Mouse (Mus musculus) liver, embryonic 11.5 days (tissue): ENCODE measurements around the gene Aim2. TPM values are rescaled to one million over a fixed set of nuclear protein-coding genes. Genes with fewer than 3 reads are reported as not detected.
A peak's percentile ranks its signal among the peaks of the same experiment; 100 is the strongest.

Source experiments
- ATAC-seq: fragments of 200-750 bp; cut with Nextera tagmentation; replicated peaks from 2 replicates; pipeline ENCODE4 v1.8.0; 2017; ENCODE audit warnings: moderate number of reproducible peaks, mild to moderate bottlenecking, moderate TSS enrichment, moderate library complexity; ENCODE audit not compliant: low FRiP score
- DNase-seq: peaks from one replicate; pipeline ENCODE4 v3.0.0-alpha.2; 2017; ENCODE audit warnings: low spot score
- H3K27ac ChIP-seq: fragments of 300-500 bp; sonication (generic); 2 replicates; pipeline ENCODE4 v1.5.1; 2014; ENCODE audit warnings: mild to moderate bottlenecking, low read depth, low read length, control low read depth
- H3K27me3 ChIP-seq: fragments of 300-500 bp; sonication (generic); replicated peaks from 2 replicates; pipeline ENCODE4 v1.6.1; 2014; ENCODE audit warnings: low read length, mixed read lengths; ENCODE audit not compliant: control insufficient read depth, insufficient read depth
- H3K36me3 ChIP-seq: fragments of 300-500 bp; sonication (generic); 2 replicates; pipeline ENCODE4 v1.6.1; 2014; ENCODE audit warnings: mild to moderate bottlenecking, low read length, moderate library complexity, mixed read lengths; ENCODE audit not compliant: control insufficient read depth, insufficient read depth
- H3K4me1 ChIP-seq: fragments of 300-500 bp; sonication (generic); replicated peaks from 2 replicates; pipeline ENCODE4 v1.6.1; 2014; ENCODE audit warnings: low read length, mixed read lengths; ENCODE audit not compliant: control insufficient read depth, insufficient read depth
- H3K4me2 ChIP-seq: fragments of 300-500 bp; sonication (generic); 2 replicates; pipeline ENCODE4 v1.6.1; 2014; ENCODE audit warnings: mild to moderate bottlenecking, control low read depth, moderate library complexity
- H3K4me3 ChIP-seq: fragments of 300-500 bp; sonication (generic); 2 replicates; pipeline ENCODE4 v1.5.1; 2014; ENCODE audit warnings: low read depth, low read length, control low read depth
- H3K9ac ChIP-seq: fragments of 300-500 bp; sonication (generic); 2 replicates; pipeline ENCODE4 v1.6.1; 2014; ENCODE audit warnings: low read depth, low read length, control low read depth
- H3K9me3 ChIP-seq: fragments of 300-500 bp; sonication (generic); 2 replicates; pipeline ENCODE4 v1.6.1; 2016; ENCODE audit warnings: low read length, inconsistent platforms, mixed read lengths; ENCODE audit not compliant: control insufficient read depth
- WGBS: fragments of 180-500 bp; shearing (Covaris S2); extraction: QIAGEN DNeasy Blood & Tissue Kit; methylation state at CpG from one replicate; pipeline ENCODE4 v1.1.7; 2014; 5-methylcytosine and 5-hydroxymethylcytosine counted together
- polyA plus RNA-seq: library from polyadenylated mRNA; unstranded; fragments of >200 nt; fragmentation: Nextera tagmentation; extraction: Ambion mirVana; gene quantifications from 2 replicates; pipeline ENCODE4 v1.2.1, GENCODE M21; 2014

Gene Aim2
- polyA plus RNA-seq, 1 experiment from 2014 or later = 1.1 TPM

GRCm38 (mm10) chr1:173324961-173325360, 25.7 kb upstream of the Aim2 start:
- Histone ChIP-seq H3K27me3 (no peaks in the 10 kb centered on the region), H3K36me3 (no peaks in the 10 kb centered on the region), H3K9me3 (no peaks in the 10 kb centered on the region), H3K27ac (no peak overlapping the region), H3K4me2 (no peak overlapping the region), H3K4me1 (peaks cover 16% of the 10 kb centered on the region), H3K4me3 (no peak overlapping the region), H3K9ac (no peak overlapping the region)
- ATAC-seq = no peak
- WGBS = 70% methylated on average over 4 of the region's 4 CpGs
- no peak for DNase-seq

GRCm38 (mm10) chr1:173325395-173325794, 25.3 kb upstream of the Aim2 start:
- peaks cover 16% of the 10 kb centered on the region for H3K4me1 ChIP-seq
- no peak overlapping the region for H3K4me2 ChIP-seq
- no peaks in the 10 kb centered on the region for H3K36me3 ChIP-seq
- H3K27ac ChIP-seq = no peak overlapping the region
- no peak overlapping the region for H3K9ac ChIP-seq
- no peak overlapping the region for H3K4me3 ChIP-seq
- ATAC-seq (peak; percentile 71), DNase-seq (no peak)
- 81% methylated on average over 1 of the region's 1 CpGs for WGBS
- no peaks in the 10 kb centered on the region for H3K27me3 ChIP-seq
- H3K9me3 ChIP-seq = no peaks in the 10 kb centered on the region

GRCm38 (mm10) chr1:173326552-173326951, 24.1 kb upstream of the Aim2 start:
- DNase-seq (no peak), ATAC-seq (no peak)
- WGBS = 66% methylated on average over 1 of the region's 1 CpGs
- Histone ChIP-seq H3K27me3 (no peaks in the 10 kb centered on the region), H3K4me2 (no peak overlapping the region), H3K4me1 (peaks cover 16% of the 10 kb centered on the region), H3K27ac (no peak overlapping the region), H3K9me3 (no peaks in the 10 kb centered on the region), H3K4me3 (no peak overlapping the region), H3K9ac (no peak overlapping the region), H3K36me3 (no peaks in the 10 kb centered on the region)

GRCm38 (mm10) chr1:173328446-173328845, 22.2 kb upstream of the Aim2 start:
- 77% methylated on average over 8 of the region's 8 CpGs for WGBS
- H3K36me3 ChIP-seq = no peaks in the 10 kb centered on the region
- no peaks in the 10 kb centered on the region for H3K9me3 ChIP-seq
- peaks cover 21% of the 10 kb centered on the region for H3K4me1 ChIP-seq
- H3K9ac ChIP-seq = no peak overlapping the region
- no peak overlapping the region for H3K27ac ChIP-seq
- H3K27me3 ChIP-seq = no peaks in the 10 kb centered on the region
- no peak overlapping the region; the same call in 1 of the 2 replicates for H3K4me2 ChIP-seq
- ATAC-seq = no peak
- DNase-seq = no peak
- H3K4me3 ChIP-seq = no peak overlapping the region

GRCm38 (mm10) chr1:173329185-173329584, 21.5 kb upstream of the Aim2 start:
- Histone ChIP-seq H3K4me2 (peak overlapping the region; percentile 42), H3K36me3 (no peaks in the 10 kb centered on the region), H3K27ac (0 out of 2 replicates have a peak overlapping the region, but pooled peaks have one; percentile 45), H3K9ac (no peak overlapping the region), H3K4me3 (no peak overlapping the region), H3K4me1 (peaks cover 24% of the 10 kb centered on the region), H3K9me3 (no peaks in the 10 kb centered on the region), H3K27me3 (no peaks in the 10 kb centered on the region)
- DNase-seq = no peak
- WGBS = 10% methylated on average over 4 of the region's 4 CpGs
- ATAC-seq = peak; percentile 58

GRCm38 (mm10) chr1:173329743-173330142, 20.9 kb upstream of the Aim2 start:
- Histone ChIP-seq H3K36me3 (no peaks in the 10 kb centered on the region), H3K4me1 (peaks cover 29% of the 10 kb centered on the region), H3K27me3 (no peaks in the 10 kb centered on the region), H3K4me2 (peak overlapping the region; percentile 42), H3K27ac (0 out of 2 replicates have a peak overlapping the region, but pooled peaks have one; percentile 45), H3K9ac (no peak overlapping the region), H3K4me3 (no peak overlapping the region), H3K9me3 (no peaks in the 10 kb centered on the region)
- DNase-seq = no peak
- WGBS = 78% methylated on average over 5 of the region's 5 CpGs
- no peak for ATAC-seq

- 91% methylated on average over 5 of the region's 5 CpGs for WGBS
Measured at GRCm38 (mm10) chr1:173332418-173332817, 18.3 kb upstream of the Aim2 start.

GRCm38 (mm10) chr1:173333312-173334253, 17.1 kb upstream of the Aim2 start, which contains the start of gene Ackr1:
Ackr1 (minus strand) TSS chr1:173333750.
- H3K36me3 ChIP-seq = no peaks in the 10 kb centered on the region
- peak within 1 kb of the TSS; percentile 89 for H3K27ac ChIP-seq
- no peak for DNase-seq
- peak; percentile 90 for ATAC-seq
- no peaks in the 10 kb centered on the region for H3K9me3 ChIP-seq
- H3K4me2 ChIP-seq = peak within 1 kb of the TSS; percentile 42
- WGBS = 25% methylated on average over 9 of the region's 9 CpGs
- peak within 1 kb of the TSS; percentile 25 for H3K4me3 ChIP-seq
- no peaks in the 10 kb centered on the region for H3K27me3 ChIP-seq
- peaks cover 34% of the 10 kb centered on the region for H3K4me1 ChIP-seq
- peak within 1 kb of the TSS; percentile 65 for H3K9ac ChIP-seq

More at GRCm38 (mm10) chr1:173332418-173332817, 18.3 kb upstream of the Aim2 start:
- Histone ChIP-seq H3K4me3 (peak overlapping the region; percentile 25), H3K27me3 (no peaks in the 10 kb centered on the region), H3K27ac (peak overlapping the region; percentile 89; the same call in 1 of the 2 replicates), H3K4me2 (peak overlapping the region; percentile 42), H3K9me3 (no peaks in the 10 kb centered on the region), H3K4me1 (peaks cover 34% of the 10 kb centered on the region), H3K36me3 (no peaks in the 10 kb centered on the region), H3K9ac (peak overlapping the region; percentile 44)
- ATAC-seq (no peak), DNase-seq (no peak)
